In the genomic region with DNA sequence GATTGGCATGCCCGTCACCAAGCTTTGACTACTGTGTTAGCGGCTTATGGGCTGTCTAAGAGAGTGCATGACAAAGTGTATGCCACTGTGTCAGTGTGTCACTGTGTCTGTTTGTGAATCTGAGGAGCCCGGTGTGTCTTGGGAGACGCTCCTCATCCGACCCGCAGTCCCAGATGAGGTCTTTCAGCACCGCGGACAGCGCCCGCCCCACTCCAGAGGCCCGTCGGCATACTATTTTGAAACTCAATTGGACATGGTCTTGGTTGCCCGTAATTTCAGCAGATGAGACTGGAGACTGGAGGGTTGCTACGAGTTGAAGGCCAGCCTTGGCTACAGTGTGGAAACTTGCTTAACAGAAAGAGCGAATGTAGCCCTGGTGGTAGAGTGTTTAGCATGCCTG, we compare ENCODE assay signal across 8 mouse cellular contexts. TPM values are rescaled to one million over a fixed set of nuclear protein-coding genes. Genes with fewer than 3 reads are reported as not detected.
DNase-seq lines count a peak whose midpoint lies in the region.

No protein-coding gene starts in this region.

- DNase-seq in left cerebral cortex, postnatal 4 days: peak; percentile 41
- no peak for DNase-seq in left cerebral cortex, adult 18-20 months (ENCODE audit: low spot score in 2 of 2)
- peak; percentile 58 for DNase-seq in adipocyte (ENCODE audit: low spot score)
- peak; percentile 77 for DNase-seq in embryo, embryonic 11 days
- DNase-seq in induced T-regulatory cell, adult 2 months (ENCODE audit: low read depth): peak; percentile 59
- DNase-seq in mesoderm, embryonic 11.5 days (ENCODE audit: low read depth, low spot score): peak; percentile 70
- no peak for DNase-seq in frontal cortex, postnatal 36 days (ENCODE audit: low spot score in 2 of 2)
- no peak for DNase-seq in cerebellum, adult 18-20 months

- intact Hi-C loops in left cerebral cortex, postnatal 4 days (cut with DNase I): no loop called here

RNA-seq across cellular contexts. Expression of a gene that starts 18.0 kb away (rescaled TPM):
- 100 to 1,000 TPM; 106 to 117 TPM for total RNA-seq in left cerebral cortex, postnatal 4 days (2021)
- 100 to 1,000 TPM; 214 to 216 TPM for total RNA-seq in left cerebral cortex, adult 18-20 months (2021)

RNA-seq across cellular contexts. Expression of a gene that starts 27.2 kb away (rescaled TPM):
- 10 to 100 TPM; 70.6 to 74.8 TPM for total RNA-seq in left cerebral cortex, postnatal 4 days (2021)
- 10 to 100 TPM; 39.8 to 41.7 TPM for total RNA-seq in left cerebral cortex, adult 18-20 months (2021)

RNA-seq across cellular contexts. Expression of a gene that starts 27.9 kb away (rescaled TPM):
- 10 to 100 TPM; 38.0 to 43.2 TPM for total RNA-seq in left cerebral cortex, postnatal 4 days (2021)
- total RNA-seq in left cerebral cortex, adult 18-20 months (2021): 10 to 100 TPM; 34.9 to 35.1 TPM

RNA-seq across cellular contexts. Expression of a gene that starts 49.4 kb away (rescaled TPM):
- total RNA-seq in left cerebral cortex, postnatal 4 days (2021): 100 to 1,000 TPM; 141 to 157 TPM
- 100 to 1,000 TPM; 277 to 292 TPM for total RNA-seq in left cerebral cortex, adult 18-20 months (2021)

Comparison
In these comparisons a context has a peak if more than half of its experiments do, and no peak if none do; other contexts are left out.
1. DNase-seq: peak in left cerebral cortex, postnatal 4 days (single experiment), adipocyte (single experiment), embryo, embryonic 11 days (single experiment), induced T-regulatory cell, adult 2 months (single experiment) and mesoderm, embryonic 11.5 days (single experiment); none in left cerebral cortex, adult 18-20 months (0 of 2), frontal cortex, postnatal 36 days (0 of 2) and cerebellum, adult 18-20 months (0 of 2).